Mouse (Mus musculus) thymus, adult 2 months (tissue): ENCODE results near the gene Spats2. TPM values are rescaled to one million over a fixed set of nuclear protein-coding genes. Genes with fewer than 3 reads are reported as not detected.
A peak's percentile ranks its signal among the peaks of the same experiment; 100 is the strongest.

Source experiments
- DNase-seq: peaks from one replicate; pipeline ENCODE4 v3.0.0; 2021
- H3K27ac ChIP-seq: fragments of 200-500 bp; 2 replicates; pipeline ENCODE4 v1.5.1; 2012; ENCODE audit warnings: low read length, control low read depth; ENCODE audit not compliant: control insufficient read depth, insufficient read depth
- H3K27me3 ChIP-seq: fragments of 200-500 bp; 2 replicates; pipeline ENCODE4 v1.6.1; 2012; ENCODE audit warnings: mild to moderate bottlenecking, low read length, moderate library complexity, mixed read lengths; ENCODE audit not compliant: control insufficient read depth, insufficient read depth
- H3K36me3 ChIP-seq: fragments of 200-500 bp; 2 replicates; pipeline ENCODE4 v1.6.1; 2012; ENCODE audit warnings: mild to moderate bottlenecking, low read length, moderate library complexity; ENCODE audit not compliant: control insufficient read depth, insufficient read depth
- H3K4me1 ChIP-seq: fragments of 200-500 bp; replicated peaks from 2 replicates; pipeline ENCODE4 v1.6.1; 2012; ENCODE audit warnings: low read length; ENCODE audit not compliant: control insufficient read depth, insufficient read depth
- H3K4me3 ChIP-seq: fragments of 200-500 bp; 2 replicates; pipeline ENCODE4 v1.5.1; 2012; ENCODE audit warnings: mild to moderate bottlenecking, low read length, control low read depth, moderate library complexity; ENCODE audit not compliant: control insufficient read depth, insufficient read depth
- CTCF ChIP-seq: fragments of 200-500 bp; IDR thresholded peaks from 2 replicates; pipeline ENCODE4 v1.5.1; 2012; ENCODE audit warnings: mild to moderate bottlenecking, control low read depth, low read length, moderate library complexity, borderline replicate concordance; ENCODE audit not compliant: control insufficient read depth, poor library complexity, insufficient read depth; ENCODE audit errors: extremely low read depth
- POLR2A ChIP-seq: fragments of 200-500 bp; IDR thresholded peaks from 2 replicates; pipeline ENCODE4 v1.6.1; 2012; ENCODE audit warnings: mild to moderate bottlenecking, low read length, control low read depth, moderate library complexity; ENCODE audit not compliant: control insufficient read depth, poor library complexity, insufficient read depth; ENCODE audit errors: extremely low read depth
- WGBS: fragments of 180-500 bp; shearing (Covaris S2); methylation state at CpG from one replicate; pipeline ENCODE4 v1.1.7; 2018; 5-methylcytosine and 5-hydroxymethylcytosine counted together
- polyA plus RNA-seq: library from polyadenylated mRNA; depleted of rRNA; stranded (reverse); fragments of >200 nt; gene quantifications from 2 replicates; pipeline ENCODE4 v1.2.3, GENCODE M21; 2012

The Spats2 gene
- polyA plus RNA-seq, 1 experiment = 11.8 TPM

DNA sequence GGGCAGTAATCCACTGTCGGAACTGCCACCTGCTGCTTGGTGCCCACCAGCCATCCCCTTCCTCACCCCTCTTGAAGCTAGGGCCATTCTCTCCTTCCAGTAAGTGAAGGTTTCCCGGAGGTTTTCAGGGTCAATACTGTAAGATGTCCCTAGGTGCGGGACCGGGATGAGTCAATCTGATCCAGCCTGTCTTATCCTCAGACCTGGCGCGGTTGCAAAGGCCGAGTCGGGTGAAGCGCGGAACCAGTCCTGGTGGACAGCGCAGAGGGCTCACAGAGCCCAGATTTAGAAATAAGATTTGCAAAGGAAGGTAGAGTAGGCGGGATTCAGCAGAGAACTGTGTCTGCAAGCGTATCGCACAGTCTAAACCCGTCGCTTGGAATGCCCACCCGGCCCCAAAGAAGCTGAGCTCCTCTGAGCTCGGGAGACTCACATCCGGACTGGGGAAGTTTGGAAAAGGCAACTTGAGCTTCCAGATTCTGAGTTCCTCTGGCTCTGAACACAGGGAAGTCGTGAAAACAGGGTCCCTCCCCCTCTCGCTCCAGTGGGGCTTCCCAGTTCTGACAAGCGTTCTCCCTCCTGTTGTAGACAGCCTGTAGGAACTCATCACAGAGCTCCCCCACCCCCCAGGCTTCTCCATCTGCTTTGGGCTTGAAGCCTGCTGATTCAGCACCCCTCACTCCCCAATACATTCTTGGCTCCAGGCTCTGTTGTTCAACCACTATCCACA lies 99.5 kb downstream of the Spats2 start:
- Histone ChIP-seq H3K36me3 (no peaks in the 10 kb centered on the region), H3K4me3 (peak overlapping the region; percentile 44), H3K27me3 (peaks cover 47% of the 10 kb centered on the region), H3K4me1 (peaks cover 32% of the 10 kb centered on the region), H3K27ac (no peak overlapping the region)
- TF ChIP-seq CTCF (no peak), POLR2A (no peak)
- WGBS = 9% methylated on average over 22 of the region's 22 CpGs
- no peak for DNase-seq

DNA sequence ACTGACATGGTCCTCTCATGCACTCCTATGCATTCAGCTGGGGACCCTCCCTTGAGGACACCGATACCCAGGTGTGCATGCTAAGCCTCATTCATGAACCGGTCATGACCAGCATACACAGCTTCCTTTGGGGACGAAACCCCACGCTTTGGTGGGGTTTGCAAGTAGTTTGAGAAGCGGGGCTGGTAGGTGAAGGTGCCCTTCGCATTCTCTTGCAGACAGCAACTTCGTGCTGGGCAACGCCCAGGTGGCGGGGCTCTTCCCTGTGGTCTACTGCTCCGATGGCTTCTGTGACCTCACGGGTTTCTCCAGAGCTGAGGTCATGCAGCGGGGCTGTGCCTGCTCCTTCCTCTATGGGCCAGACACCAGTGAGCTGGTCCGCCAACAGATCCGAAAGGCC lies 100.4 kb downstream of the Spats2 start:
- TF ChIP-seq POLR2A = no peak
- no peak for TF ChIP-seq CTCF
- H3K4me1 ChIP-seq = peaks cover 32% of the 10 kb centered on the region
- H3K4me3 ChIP-seq = no peak overlapping the region
- no peak overlapping the region for H3K27ac ChIP-seq
- 33% methylated on average over 14 of the region's 14 CpGs for WGBS
- H3K27me3 ChIP-seq = peaks cover 47% of the 10 kb centered on the region
- H3K36me3 ChIP-seq = no peaks in the 10 kb centered on the region
- DNase-seq = no peak

DNA sequence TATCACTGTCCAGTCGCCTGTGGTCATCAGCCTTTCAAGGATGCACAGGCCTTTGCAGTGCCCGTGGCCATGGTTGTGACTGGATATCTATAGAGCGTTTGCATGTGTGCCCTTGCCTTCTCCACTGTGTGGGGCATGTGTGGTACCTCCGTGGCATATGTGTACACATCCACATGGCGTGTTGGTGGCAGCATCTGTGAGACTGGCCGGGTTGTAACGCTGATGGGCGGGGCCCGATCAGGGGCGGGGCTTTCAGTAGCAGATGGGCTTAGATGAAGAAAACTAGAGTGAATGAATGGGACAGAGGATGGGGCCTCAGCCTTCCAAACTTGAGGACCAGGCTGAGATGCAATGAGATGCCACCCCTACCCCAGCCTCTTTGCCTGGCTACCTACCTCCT lies 106.3 kb downstream of the Spats2 start:
- Histone ChIP-seq H3K27ac (no peak overlapping the region), H3K4me3 (no peak overlapping the region), H3K4me1 (peaks cover 40% of the 10 kb centered on the region), H3K36me3 (no peaks in the 10 kb centered on the region), H3K27me3 (no peaks in the 10 kb centered on the region)
- no peak for DNase-seq
- 76% methylated on average over 10 of the region's 10 CpGs for WGBS
- TF ChIP-seq POLR2A (no peak), CTCF (no peak)

DNA sequence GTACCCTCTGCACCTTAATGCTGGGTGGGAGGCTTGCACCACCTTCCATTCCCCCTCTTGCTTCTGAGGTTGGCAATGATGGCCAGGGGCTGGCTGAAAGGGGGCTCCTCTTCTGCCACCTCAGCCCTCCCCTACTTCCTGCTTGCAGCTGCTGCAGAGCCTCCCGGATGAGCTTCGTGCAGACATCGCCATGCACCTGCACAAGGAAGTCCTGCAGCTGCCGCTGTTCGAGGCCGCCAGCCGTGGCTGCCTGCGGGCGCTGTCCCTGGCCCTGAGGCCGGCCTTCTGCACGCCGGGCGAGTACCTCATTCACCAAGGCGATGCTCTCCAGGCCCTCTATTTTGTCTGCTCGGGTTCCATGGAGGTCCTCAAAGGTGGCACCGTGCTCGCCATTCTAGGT lies 108.0 kb downstream of the Spats2 start:
- peak overlapping the region; percentile 88 for H3K27ac ChIP-seq
- peaks cover 54% of the 10 kb centered on the region for H3K4me1 ChIP-seq
- 11% methylated on average over 17 of the region's 17 CpGs for WGBS
- no peaks in the 10 kb centered on the region for H3K27me3 ChIP-seq
- peak; percentile 84 for DNase-seq
- peak overlapping the region; percentile 50 for H3K4me3 ChIP-seq
- TF ChIP-seq CTCF (0 out of 2 replicates have a peak, but pooled peaks have one; percentile 37), POLR2A (peak; percentile 66; the same call in 1 of the 2 replicates)
- no peaks in the 10 kb centered on the region for H3K36me3 ChIP-seq

- Histone ChIP-seq H3K36me3 (no peaks in the 10 kb centered on the region), H3K4me1 (peaks cover 60% of the 10 kb centered on the region), H3K4me3 (peak overlapping the region; percentile 50), H3K27me3 (no peaks in the 10 kb centered on the region), H3K27ac (peak overlapping the region; percentile 88)
- TF ChIP-seq CTCF (no peak), POLR2A (no peak)
- WGBS = 24% methylated on average over 12 of the region's 12 CpGs
- DNase-seq = peak; percentile 55
Observed at GRCm38 (mm10) chr15:99234326-99235010, 108.8 kb downstream of the Spats2 start.

GRCm38 (mm10) chr15:99238006-99238405 lies 112.3 kb downstream of the Spats2 start:
- Histone ChIP-seq H3K4me1 (peaks cover 52% of the 10 kb centered on the region), H3K4me3 (peak overlapping the region; percentile 48), H3K36me3 (peaks cover 21% of the 10 kb centered on the region), H3K27me3 (no peaks in the 10 kb centered on the region), H3K27ac (peak overlapping the region; percentile 92)
- 27% methylated on average over 11 of the region's 11 CpGs for WGBS
- peak; percentile 59 for DNase-seq
- TF ChIP-seq POLR2A (peak; percentile 32; the same call in 1 of the 2 replicates), CTCF (no peak)

GRCm38 (mm10) chr15:99240129-99240528 lies 114.4 kb downstream of the Spats2 start:
- H3K36me3 ChIP-seq = peaks cover 28% of the 10 kb centered on the region
- 82% methylated on average over 4 of the region's 4 CpGs for WGBS
- H3K27me3 ChIP-seq = no peaks in the 10 kb centered on the region
- TF ChIP-seq CTCF (no peak), POLR2A (no peak)
- DNase-seq = no peak
- H3K4me3 ChIP-seq = no peak overlapping the region
- no peak overlapping the region for H3K27ac ChIP-seq
- peaks cover 33% of the 10 kb centered on the region for H3K4me1 ChIP-seq
